Mouse (Mus musculus) neural tube, embryonic 15.5 days (tissue): ENCODE measurements at regions not wholly inside any gene's neighbourhood (a gene's known extent, or its start where the extent isn't known, plus 50 kb on each side); places are given as distances from the start of the nearest gene placed in this dataset.

Experiments used
- ATAC-seq: fragments of 200-750 bp; cut with Nextera tagmentation; 2 replicates; pipeline ENCODE4 v1.8.0; 2017; ENCODE audit warnings: mild to moderate bottlenecking, moderate TSS enrichment, moderate library complexity; ENCODE audit not compliant: low FRiP score
- H3K27ac ChIP-seq: fragments of 300-500 bp; sonication (generic); replicated peaks from 2 replicates; pipeline ENCODE4 v1.5.1; 2015; ENCODE audit warnings: mild to moderate bottlenecking, inconsistent platforms
- H3K27me3 ChIP-seq: fragments of 300-500 bp; sonication (generic); replicated peaks from 2 replicates; pipeline ENCODE4 v1.6.1; 2015; ENCODE audit warnings: inconsistent platforms
- H3K36me3 ChIP-seq: fragments of 300-500 bp; sonication (generic); 2 replicates; pipeline ENCODE4 v1.6.1; 2015; ENCODE audit warnings: inconsistent platforms
- H3K4me1 ChIP-seq: fragments of 300-500 bp; sonication (generic); 2 replicates; pipeline ENCODE4 v1.6.1; 2015; ENCODE audit warnings: inconsistent platforms
- H3K4me2 ChIP-seq: fragments of 300-500 bp; sonication (generic); 2 replicates; pipeline ENCODE4 v1.6.1; 2015; ENCODE audit warnings: inconsistent platforms, mild to moderate bottlenecking, moderate library complexity
- H3K4me3 ChIP-seq: fragments of 300-500 bp; sonication (generic); replicated peaks from 2 replicates; pipeline ENCODE4 v1.5.1; 2015; ENCODE audit warnings: mild to moderate bottlenecking, inconsistent platforms
- H3K9ac ChIP-seq: fragments of 300-500 bp; sonication (generic); replicated peaks from 2 replicates; pipeline ENCODE4 v1.6.1; 2015; ENCODE audit warnings: mild to moderate bottlenecking, inconsistent platforms
- H3K9me3 ChIP-seq: fragments of 300-500 bp; sonication (generic); replicated peaks from 2 replicates; pipeline ENCODE4 v1.6.1; 2016; ENCODE audit warnings: inconsistent platforms
- WGBS: fragments of 180-500 bp; shearing (Covaris S2); methylation state at CpG from one replicate; pipeline ENCODE4 v1.1.7; 2015; ENCODE audit warnings: mixed read lengths; 5-methylcytosine and 5-hydroxymethylcytosine counted together

GRCm38 (mm10) chr1:14369957-14370833 lies 1722.9 kb downstream of the 4930444P10Rik start:
- no peaks in the 10 kb centered on the region for H3K36me3 ChIP-seq
- H3K9me3 ChIP-seq, result no peaks in the 10 kb centered on the region
- H3K9ac ChIP-seq, result no peak overlapping the region
- peak; percentile 47; the same call in 1 of the 2 replicates for ATAC-seq
- 0 out of 2 replicates have a peak, but pooled peaks cover 3% of the 10 kb centered on the region for H3K4me1 ChIP-seq
- H3K27me3 ChIP-seq, result no peaks in the 10 kb centered on the region
- WGBS, result 47% methylated on average over 3 of the region's 3 CpGs
- H3K4me3 ChIP-seq, result no peak overlapping the region
- H3K27ac ChIP-seq, result no peak overlapping the region
- no peak overlapping the region for H3K4me2 ChIP-seq

GRCm38 (mm10) chr1:14359998-14360640 lies 1733.0 kb downstream of the 4930444P10Rik start:
- no peak for ATAC-seq
- WGBS, result 65% methylated on average over 2 of the region's 2 CpGs
- no peak overlapping the region for H3K4me3 ChIP-seq

More at GRCm38 (mm10) chr1:14359998-14360640, 1733.0 kb downstream of the 4930444P10Rik start:
- H3K27ac ChIP-seq, result no peak overlapping the region
- H3K4me2 ChIP-seq, result no peak overlapping the region
- peaks cover 8% of the 10 kb centered on the region for H3K4me1 ChIP-seq
- H3K9ac ChIP-seq, result no peak overlapping the region
- no peaks in the 10 kb centered on the region for H3K36me3 ChIP-seq
- 0 out of 2 replicates have a peak, but pooled peaks cover 2% of the 10 kb centered on the region for H3K27me3 ChIP-seq
- H3K9me3 ChIP-seq, result no peaks in the 10 kb centered on the region
